Mouse (Mus musculus) kidney, embryonic 16.5 days (tissue): ENCODE measurements around the gene Ugt1a7c. TPM values are rescaled to one million over a fixed set of nuclear protein-coding genes. Genes with fewer than 3 reads are reported as not detected.
"Not testable (repeated sequence)": the region's sequence is repeated elsewhere in the genome, so short reads cannot be mapped to it uniquely, and the experiment has no call there.

Experiments
- ATAC-seq: fragments of 200-750 bp; cut with Nextera tagmentation; 2 replicates; pipeline ENCODE4 v1.8.0; 2017; ENCODE audit warnings: moderate TSS enrichment; ENCODE audit not compliant: low FRiP score, low TSS enrichment
- H3K27ac ChIP-seq: fragments of 300-500 bp; sonication (generic); 2 replicates; pipeline ENCODE4 v1.5.1; 2014; ENCODE audit warnings: low read length
- H3K27me3 ChIP-seq: fragments of 300-500 bp; sonication (generic); 2 replicates; pipeline ENCODE4 v1.6.1; 2014; ENCODE audit warnings: low read length, control low read depth, mixed read lengths; ENCODE audit not compliant: insufficient read depth
- H3K36me3 ChIP-seq: fragments of 300-500 bp; sonication (generic); 2 replicates; pipeline ENCODE4 v1.6.1; 2014; ENCODE audit warnings: low read length, control low read depth, mixed read lengths; ENCODE audit not compliant: insufficient read depth
- H3K4me1 ChIP-seq: fragments of 300-500 bp; sonication (generic); 2 replicates; pipeline ENCODE4 v1.6.1; 2014; ENCODE audit warnings: low read length, control low read depth, mixed read lengths; ENCODE audit not compliant: insufficient read depth
- H3K4me2 ChIP-seq: fragments of 300-500 bp; sonication (generic); replicated peaks from 2 replicates; pipeline ENCODE4 v1.6.1; 2014; ENCODE audit warnings: low read depth, low read length
- H3K4me3 ChIP-seq: fragments of 300-500 bp; sonication (generic); 2 replicates; pipeline ENCODE4 v1.5.1; 2014; ENCODE audit warnings: mild to moderate bottlenecking, low read length
- H3K9ac ChIP-seq: fragments of 300-500 bp; sonication (generic); replicated peaks from 2 replicates; pipeline ENCODE4 v1.6.1; 2014; ENCODE audit warnings: low read length
- H3K9me3 ChIP-seq: fragments of 300-500 bp; sonication (generic); 2 replicates; pipeline ENCODE4 v1.6.1; 2016; ENCODE audit warnings: low read length, control low read depth
- WGBS: fragments of 180-500 bp; shearing (Covaris S2); extraction: QIAGEN DNeasy Blood & Tissue Kit; methylation state at CpG from one replicate; pipeline ENCODE4 v1.1.7; 2014; 5-methylcytosine and 5-hydroxymethylcytosine counted together
- polyA plus RNA-seq: library from polyadenylated mRNA; unstranded; fragments of >200 nt; fragmentation: Nextera tagmentation; extraction: Ambion mirVana; gene quantifications from 2 replicates; pipeline ENCODE4 v1.2.1, GENCODE M21; 2015

Gene Ugt1a7c
- polyA plus RNA-seq: 10.5 and 10.9 TPM in 2 replicates

GRCm38 (mm10) chr1:88094941-88095492 lies at the start of gene Ugt1a7c:
TSS of gene Ugt1a7c (plus strand) at chr1:88095062.
- Histone ChIP-seq H3K4me2 (peak within 1 kb of the TSS; percentile 43), H3K4me3 (peak within 1 kb of the TSS; percentile 18), H3K36me3 (no peaks in the 10 kb centered on the region), H3K4me1 (peaks cover 11% of the 10 kb centered on the region; the same call in 1 of the 2 replicates), H3K9ac (peak within 1 kb of the TSS; percentile 56), H3K27ac (peak within 1 kb of the TSS; percentile 95), H3K9me3 (no peaks in the 10 kb centered on the region), H3K27me3 (no peaks in the 10 kb centered on the region)
- WGBS: 14% methylated on average over 10 of the region's 10 CpGs
- ATAC-seq: peak; percentile 94

GRCm38 (mm10) chr1:88047408-88047807 lies 47.5 kb upstream of the Ugt1a7c start:
- not testable (repeated sequence) for H3K4me1 ChIP-seq, H3K36me3 ChIP-seq, H3K9ac ChIP-seq, H3K9me3 ChIP-seq, H3K4me2 ChIP-seq, H3K27ac ChIP-seq, H3K4me3 ChIP-seq, H3K27me3 ChIP-seq, ATAC-seq
- 84% methylated on average over 2 of the region's 2 CpGs for WGBS

- no peak within 1 kb of the TSS for H3K4me3 ChIP-seq
- WGBS: 77% methylated on average over 1 of the region's 1 CpGs
- no peaks in the 10 kb centered on the region for H3K27me3 ChIP-seq
- H3K27ac ChIP-seq: peak within 1 kb of the TSS; percentile 65; the same call in 1 of the 2 replicates
- no peak within 1 kb of the TSS for H3K4me2 ChIP-seq
- no peaks in the 10 kb centered on the region for H3K36me3 ChIP-seq
- ATAC-seq: no peak
- no peak within 1 kb of the TSS for H3K9ac ChIP-seq
- H3K9me3 ChIP-seq: no peaks in the 10 kb centered on the region
- H3K4me1 ChIP-seq: no peaks in the 10 kb centered on the region
These were observed 39.8 kb upstream of the Ugt1a7c start, which contains the start of gene Ugt1a10 for GRCm38 (mm10) chr1:88055088-88055487. TSS of gene Ugt1a10 (plus strand) at chr1:88055388.

- not testable (repeated sequence) for H3K9me3 ChIP-seq, H3K4me3 ChIP-seq, H3K9ac ChIP-seq, H3K4me2 ChIP-seq, H3K36me3 ChIP-seq, H3K4me1 ChIP-seq, H3K27me3 ChIP-seq, H3K27ac ChIP-seq
- ATAC-seq: peak; percentile 49
- WGBS: 47% methylated on average over 1 of the region's 2 CpGs
These were observed 28.3 kb upstream of the Ugt1a7c start for GRCm38 (mm10) chr1:88066472-88067102.

GRCm38 (mm10) chr1:88070495-88070894 lies 24.4 kb upstream of the Ugt1a7c start, which contains the start of gene Ugt1a9:
TSS of gene Ugt1a9 (plus strand) at chr1:88070800.
- H3K27me3 ChIP-seq: no peaks in the 10 kb centered on the region
- H3K36me3 ChIP-seq: no peaks in the 10 kb centered on the region
- H3K9me3 ChIP-seq: no peaks in the 10 kb centered on the region
- no peak within 1 kb of the TSS for H3K4me2 ChIP-seq
- no peak within 1 kb of the TSS for H3K4me3 ChIP-seq
- H3K27ac ChIP-seq: no peak within 1 kb of the TSS
- no peak within 1 kb of the TSS for H3K9ac ChIP-seq
- no peak for ATAC-seq
- no peaks in the 10 kb centered on the region for H3K4me1 ChIP-seq
- 53% methylated on average over 2 of the region's 2 CpGs for WGBS

GRCm38 (mm10) chr1:88070902-88071301 lies 24.0 kb upstream of the Ugt1a7c start:
- Histone ChIP-seq H3K27ac (no peak overlapping the region), H3K4me1 (no peaks in the 10 kb centered on the region), H3K27me3 (no peaks in the 10 kb centered on the region), H3K4me2 (no peak overlapping the region), H3K4me3 (no peak overlapping the region), H3K9ac (no peak overlapping the region), H3K9me3 (no peaks in the 10 kb centered on the region), H3K36me3 (no peaks in the 10 kb centered on the region)
- ATAC-seq: no peak
- 81% methylated on average over 4 of the region's 4 CpGs for WGBS

GRCm38 (mm10) chr1:88074471-88074870 lies 20.4 kb upstream of the Ugt1a7c start:
- no peaks in the 10 kb centered on the region for H3K9me3 ChIP-seq
- no peaks in the 10 kb centered on the region for H3K4me1 ChIP-seq
- no peak overlapping the region for H3K27ac ChIP-seq
- H3K4me3 ChIP-seq: no peak overlapping the region
- no peak overlapping the region for H3K4me2 ChIP-seq
- no peaks in the 10 kb centered on the region for H3K36me3 ChIP-seq
- no peaks in the 10 kb centered on the region for H3K27me3 ChIP-seq
- 82% methylated on average over 2 of the region's 2 CpGs for WGBS
- ATAC-seq: no peak
- H3K9ac ChIP-seq: no peak overlapping the region

GRCm38 (mm10) chr1:88077128-88077527 lies 17.7 kb upstream of the Ugt1a7c start:
- Histone ChIP-seq H3K9me3 (no peaks in the 10 kb centered on the region), H3K27ac (no peak overlapping the region), H3K36me3 (no peaks in the 10 kb centered on the region), H3K4me1 (no peaks in the 10 kb centered on the region), H3K9ac (no peak overlapping the region), H3K4me3 (no peak overlapping the region), H3K27me3 (no peaks in the 10 kb centered on the region), H3K4me2 (no peak overlapping the region)
- 88% methylated on average over 1 of the region's 1 CpGs for WGBS
- no peak for ATAC-seq

- H3K4me2 ChIP-seq: no peak overlapping the region
- no peaks in the 10 kb centered on the region for H3K36me3 ChIP-seq
- 96% methylated on average over 1 of the region's 1 CpGs for WGBS
- no peak overlapping the region for H3K9ac ChIP-seq
- no peak for ATAC-seq
- H3K4me1 ChIP-seq: no peaks in the 10 kb centered on the region
- no peak overlapping the region for H3K4me3 ChIP-seq
- no peak overlapping the region for H3K27ac ChIP-seq
- no peaks in the 10 kb centered on the region for H3K9me3 ChIP-seq
- no peaks in the 10 kb centered on the region for H3K27me3 ChIP-seq
These were observed 13.2 kb upstream of the Ugt1a7c start for GRCm38 (mm10) chr1:88081670-88082069.

- Histone ChIP-seq H3K36me3 (no peaks in the 10 kb centered on the region), H3K4me1 (no peaks in the 10 kb centered on the region), H3K27me3 (no peaks in the 10 kb centered on the region), H3K9ac (no peak overlapping the region), H3K27ac (no peak overlapping the region), H3K4me3 (no peak overlapping the region), H3K4me2 (no peak overlapping the region), H3K9me3 (no peaks in the 10 kb centered on the region)
- WGBS: 60% methylated on average over 1 of the region's 1 CpGs
- ATAC-seq: no peak
These were observed 8.7 kb upstream of the Ugt1a7c start for GRCm38 (mm10) chr1:88086125-88086524.
